Mouse (Mus musculus) liver, adult 2 months (tissue): Measurements from ENCODE around the gene Stk32b. TPM values are rescaled to one million over a fixed set of nuclear protein-coding genes. Genes with fewer than 3 reads are reported as not detected.

ENCODE experiments used
- DNase-seq: peaks from one replicate; pipeline ENCODE4 v3.0.0-alpha.2; 2011; ENCODE audit warnings: low read depth, low spot score; ENCODE audit errors: extremely low read depth
- H3K27ac ChIP-seq: fragments of 200-500 bp; replicated peaks from 2 replicates; pipeline ENCODE4 v1.5.1; 2012; ENCODE audit warnings: low read depth, mild to moderate bottlenecking, control low read depth, inconsistent platforms, low read length; ENCODE audit not compliant: insufficient read depth
- H3K27me3 ChIP-seq: fragments of 200-500 bp; 2 replicates; pipeline ENCODE4 v1.6.1; 2012; ENCODE audit warnings: mild to moderate bottlenecking, moderate library complexity, low read length, inconsistent platforms; ENCODE audit not compliant: control insufficient read depth, insufficient read depth
- H3K36me3 ChIP-seq: fragments of 200-500 bp; 2 replicates; pipeline ENCODE4 v1.6.1; 2012; ENCODE audit warnings: low read length, inconsistent platforms; ENCODE audit not compliant: control insufficient read depth, insufficient read depth
- H3K4me1 ChIP-seq: fragments of 200-500 bp; 2 replicates; pipeline ENCODE4 v1.6.1; 2011; ENCODE audit warnings: low read length; ENCODE audit not compliant: control insufficient read depth, insufficient read depth
- H3K4me3 ChIP-seq: fragments of 200-500 bp; 2 replicates; pipeline ENCODE4 v1.5.1; 2011; ENCODE audit warnings: low read depth, mild to moderate bottlenecking, control low read depth, low read length, moderate library complexity; ENCODE audit not compliant: insufficient read depth
- H3K79me2 ChIP-seq: fragments of 200-500 bp; 2 replicates; pipeline ENCODE4 v1.6.1; 2012; ENCODE audit warnings: inconsistent platforms, mild to moderate bottlenecking, low read length, moderate library complexity; ENCODE audit not compliant: control insufficient read depth, insufficient read depth
- H3K9ac ChIP-seq: fragments of 200-500 bp; 2 replicates; pipeline ENCODE4 v1.6.1; 2012; ENCODE audit warnings: low read depth, mild to moderate bottlenecking, control low read depth, inconsistent platforms, low read length
- CTCF ChIP-seq: fragments of 200-500 bp; IDR thresholded peaks from 2 replicates; pipeline ENCODE4 v1.5.1; 2011; ENCODE audit warnings: low read depth, low read length, control low read depth
- POLR2A ChIP-seq: fragments of 200-500 bp; IDR thresholded peaks from 2 replicates; pipeline ENCODE4 v1.6.1; 2011; ENCODE audit warnings: low read length, control low read depth; ENCODE audit not compliant: insufficient read depth; ENCODE audit errors: extremely low read depth
- WGBS: fragments of 180-500 bp; shearing (Covaris S2); methylation state at CpG from one replicate; pipeline ENCODE4 v1.1.7; 2018; 5-methylcytosine and 5-hydroxymethylcytosine counted together
- polyA plus RNA-seq: library from polyadenylated mRNA; depleted of rRNA; stranded (reverse); fragments of >200 nt; gene quantifications from 2 replicates; pipeline ENCODE4 v1.2.3, GENCODE M21; 2012; rRNA removed
- total RNA-seq: library from RNA; depleted of rRNA; stranded (reverse); fragments of >200 nt; gene quantifications from 2 replicates; pipeline ENCODE4 v1.2.3, GENCODE M21; 2014; rRNA removed

Gene Stk32b
- not detected in 2 replicates for total RNA-seq
- not detected in 2 replicates for polyA plus RNA-seq

- Histone ChIP-seq H3K4me3 (no peak within 1 kb of the TSS), H3K4me1 (no peaks in the 10 kb centered on the region), H3K36me3 (no peaks in the 10 kb centered on the region), H3K27me3 (peaks cover 6% of the 10 kb centered on the region; the same call in 1 of the 2 replicates), H3K79me2 (no peaks in the 10 kb centered on the region), H3K9ac (no peak within 1 kb of the TSS), H3K27ac (no peak within 1 kb of the TSS)
- TF ChIP-seq CTCF, result no peak
- TF ChIP-seq POLR2A, result no peak
- 3% methylated on average over 39 of the region's 40 CpGs for WGBS
- DNase-seq, result no peak
Measured at GRCm38 (mm10) chr5:37716505-37717372, at the start of gene Stk32b. TSS of gene Stk32b (minus strand) at chr5:37717171.

DNA sequence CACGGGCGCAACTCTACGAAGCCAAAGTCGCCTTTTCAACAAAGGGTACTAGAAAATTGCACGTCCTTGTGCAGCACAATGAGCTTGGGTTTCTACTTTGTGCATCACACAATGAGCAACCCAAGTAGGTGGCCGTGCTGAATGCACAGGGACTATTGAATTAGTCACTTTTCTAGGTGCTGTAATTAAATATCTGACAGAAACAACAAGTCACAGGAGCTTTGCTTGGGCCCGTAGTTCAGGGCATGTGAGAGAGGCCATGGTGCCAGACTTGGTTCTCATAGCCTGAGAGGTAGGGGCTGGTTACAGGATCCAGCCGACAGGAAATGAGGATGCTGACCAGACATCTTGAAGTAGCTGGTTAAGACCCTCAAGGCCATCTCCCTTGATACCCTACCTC lies 48.9 kb upstream of the Stk32b start:
- no peaks in the 10 kb centered on the region for H3K4me1 ChIP-seq
- TF ChIP-seq CTCF (no peak), POLR2A (no peak)
- DNase-seq, result no peak
- WGBS, result 88% methylated on average over 8 of the region's 8 CpGs
- H3K36me3 ChIP-seq, result no peaks in the 10 kb centered on the region
- H3K9ac ChIP-seq, result no peak overlapping the region
- no peaks in the 10 kb centered on the region for H3K79me2 ChIP-seq
- H3K4me3 ChIP-seq, result no peak overlapping the region
- H3K27me3 ChIP-seq, result no peaks in the 10 kb centered on the region
- H3K27ac ChIP-seq, result no peak overlapping the region

DNA sequence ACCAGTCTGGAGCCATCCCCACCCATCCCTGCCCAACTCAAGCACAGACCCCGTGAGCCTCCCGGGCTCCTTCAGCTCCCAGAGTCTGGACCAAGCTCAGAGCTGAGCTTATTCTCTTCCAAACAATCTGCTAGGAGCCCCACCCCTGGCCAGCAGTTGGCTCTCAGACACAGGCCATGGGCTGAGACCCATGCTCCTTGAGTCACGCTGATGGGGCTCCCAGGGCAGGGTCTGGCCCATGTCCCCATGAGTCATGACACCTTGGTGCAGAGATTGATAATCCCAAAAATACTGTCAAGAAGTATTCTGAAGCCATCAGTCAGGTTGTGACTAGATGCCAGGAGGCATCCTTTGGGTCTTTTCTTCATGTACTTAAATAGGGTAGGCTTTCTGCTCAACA lies 45.1 kb upstream of the Stk32b start:
- DNase-seq, result no peak
- Histone ChIP-seq H3K27me3 (no peaks in the 10 kb centered on the region), H3K4me1 (no peaks in the 10 kb centered on the region), H3K4me3 (no peak overlapping the region), H3K36me3 (no peaks in the 10 kb centered on the region), H3K79me2 (no peaks in the 10 kb centered on the region), H3K27ac (no peak overlapping the region), H3K9ac (no peak overlapping the region)
- TF ChIP-seq CTCF, result no peak
- no peak for TF ChIP-seq POLR2A
- 91% methylated on average over 3 of the region's 3 CpGs for WGBS

- no peaks in the 10 kb centered on the region for H3K79me2 ChIP-seq
- no peak for TF ChIP-seq CTCF
- TF ChIP-seq POLR2A, result no peak
- H3K4me1 ChIP-seq, result no peaks in the 10 kb centered on the region
- no peaks in the 10 kb centered on the region for H3K36me3 ChIP-seq
- DNase-seq, result no peak
- no peak overlapping the region for H3K9ac ChIP-seq
- H3K27me3 ChIP-seq, result no peaks in the 10 kb centered on the region
- no peak overlapping the region for H3K4me3 ChIP-seq
- WGBS, result 69% methylated on average over 7 of the region's 7 CpGs
- H3K27ac ChIP-seq, result no peak overlapping the region
Measured at GRCm38 (mm10) chr5:37753366-37753765, 36.4 kb upstream of the Stk32b start.

- Histone ChIP-seq H3K4me1 (no peaks in the 10 kb centered on the region), H3K27ac (no peak overlapping the region), H3K27me3 (no peaks in the 10 kb centered on the region), H3K36me3 (no peaks in the 10 kb centered on the region), H3K79me2 (no peaks in the 10 kb centered on the region), H3K4me3 (no peak overlapping the region), H3K9ac (no peak overlapping the region)
- peak; percentile 38 for DNase-seq
- peak; percentile 73 for TF ChIP-seq CTCF
- no peak for TF ChIP-seq POLR2A
- WGBS, result 57% methylated on average over 8 of the region's 8 CpGs
Measured at GRCm38 (mm10) chr5:37752027-37752967, 35.3 kb upstream of the Stk32b start.
